Mouse (Mus musculus): ENCODE results near the gene Tmem201.

Tmem201 gene

GRCm38 (mm10) chr4:149684841-149685623 lies 52.8 kb downstream of the Tmem201 start:
- DNase-seq (ENCODE audit: low spot score in 2 of 2), result no peak

DNA sequence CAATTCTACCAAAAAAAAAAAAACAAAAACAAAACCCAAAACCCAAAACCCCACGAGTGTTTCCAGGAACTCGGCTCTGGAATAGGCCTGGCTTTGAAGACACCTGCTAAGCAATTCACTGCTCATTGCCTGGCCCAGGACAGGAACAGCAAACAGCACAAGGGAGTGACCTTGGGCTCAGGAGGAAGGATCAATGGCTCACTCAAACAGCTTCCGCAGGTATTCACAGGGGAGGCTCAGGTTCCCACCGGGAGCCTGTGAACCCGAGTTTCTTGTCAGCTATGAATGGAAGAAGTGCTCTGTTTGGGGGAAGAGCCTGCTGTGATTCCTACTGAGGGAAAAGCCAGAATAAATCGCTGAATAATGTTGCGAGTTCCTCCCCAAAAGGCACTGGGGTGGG lies 54.0 kb downstream of the Tmem201 start:
- DNase-seq (ENCODE audit: low spot score in 2 of 2), result no peak

GRCm38 (mm10) chr4:149679056-149679770 lies 58.6 kb downstream of the Tmem201 start:
- no peak for DNase-seq (ENCODE audit: low spot score in 2 of 2)

DNA sequence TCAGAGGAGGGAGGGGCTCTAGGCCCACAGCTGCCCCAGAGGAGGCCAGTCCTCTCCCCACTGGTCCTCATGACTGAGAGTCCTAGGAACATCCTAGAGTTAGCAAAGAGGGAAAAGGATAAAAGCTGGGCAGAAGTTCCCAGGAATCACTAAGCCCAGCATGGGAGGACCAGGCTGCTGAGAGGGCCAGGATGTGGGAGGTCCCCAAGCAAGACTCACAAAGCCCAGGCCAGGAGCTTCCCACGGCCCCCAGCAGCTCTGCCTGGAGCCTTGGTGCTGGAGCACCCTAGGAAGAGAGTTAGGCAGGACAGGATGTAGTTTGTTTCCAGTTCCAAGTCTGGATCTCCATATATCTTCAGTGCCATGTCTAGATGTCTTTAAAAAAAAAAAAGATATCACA lies 59.8 kb downstream of the Tmem201 start:
- no peak for DNase-seq (ENCODE audit: low spot score in 2 of 2)

DNA sequence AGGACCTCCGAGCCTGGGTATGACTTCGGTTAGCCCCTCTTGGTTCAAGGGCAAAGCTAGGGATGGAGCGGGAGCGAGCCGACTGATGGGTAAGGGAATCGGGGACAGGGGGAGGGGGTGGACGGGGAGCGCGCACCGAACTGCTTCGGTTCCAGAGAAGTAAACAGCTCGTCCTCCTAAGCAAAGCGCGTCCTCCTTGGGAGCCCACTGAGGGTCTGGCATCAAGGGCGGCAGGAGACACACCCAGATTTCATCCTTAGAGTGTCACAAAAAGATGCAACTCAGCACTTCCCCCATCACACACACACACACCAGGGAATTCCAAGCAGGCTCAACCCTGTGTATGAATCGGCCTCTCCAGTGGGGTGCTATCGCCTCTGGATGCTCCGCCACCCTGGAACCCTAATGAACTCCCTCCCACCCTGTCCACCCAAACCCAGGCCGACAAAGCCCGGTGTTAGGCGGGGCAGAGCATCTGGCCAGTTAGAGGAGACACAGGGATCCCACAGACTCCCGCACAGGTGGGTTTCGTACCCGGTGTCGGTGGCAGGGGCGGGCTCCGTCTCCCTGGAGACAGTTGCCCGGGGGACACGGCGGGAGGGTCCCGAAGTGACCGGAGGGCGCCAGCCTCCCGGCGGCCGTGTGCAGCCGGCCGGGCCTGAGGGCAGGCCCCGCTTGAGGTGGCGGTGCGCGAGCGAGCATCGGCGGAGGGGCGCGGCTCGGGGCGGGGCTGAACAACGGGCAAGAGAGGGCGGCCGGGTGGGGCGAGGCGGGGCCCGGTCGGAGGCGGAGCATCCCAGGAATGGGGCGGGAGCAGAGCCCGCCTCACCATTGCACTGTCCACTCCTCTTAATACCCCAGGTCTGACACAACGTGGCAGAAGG lies 62.2 kb downstream of the Tmem201 start:
- DNase-seq (ENCODE audit: low spot score in 2 of 2), result no peak

DNA sequence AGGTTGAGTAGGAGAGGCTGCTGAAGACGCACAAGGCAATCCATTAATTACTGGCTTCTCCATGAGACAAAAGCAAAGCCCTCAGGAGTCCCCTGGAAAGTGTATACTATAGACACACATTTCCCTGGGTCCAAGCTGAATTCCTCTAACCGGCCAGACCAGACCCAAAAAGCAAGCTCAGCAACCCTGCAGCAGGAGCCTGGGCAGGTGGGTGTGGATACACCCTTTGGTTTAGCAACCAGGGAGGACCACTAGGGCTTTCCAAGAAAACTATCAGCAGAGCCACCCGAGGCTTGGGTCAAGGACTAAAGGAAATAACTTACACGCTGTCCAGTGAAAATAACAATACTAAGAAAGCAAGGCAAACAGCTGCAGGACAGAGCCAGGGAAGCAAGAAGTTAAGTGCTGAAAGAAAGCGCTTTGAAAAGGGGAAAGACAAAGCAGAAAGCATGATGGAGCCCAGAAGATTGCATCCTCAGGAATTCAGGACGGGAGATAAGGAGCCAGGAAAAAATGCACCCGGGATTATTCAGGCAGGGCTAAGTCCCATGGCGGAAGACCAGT lies 62.9 kb downstream of the Tmem201 start:
- DNase-seq (ENCODE audit: low spot score in 2 of 2), result no peak

DNA sequence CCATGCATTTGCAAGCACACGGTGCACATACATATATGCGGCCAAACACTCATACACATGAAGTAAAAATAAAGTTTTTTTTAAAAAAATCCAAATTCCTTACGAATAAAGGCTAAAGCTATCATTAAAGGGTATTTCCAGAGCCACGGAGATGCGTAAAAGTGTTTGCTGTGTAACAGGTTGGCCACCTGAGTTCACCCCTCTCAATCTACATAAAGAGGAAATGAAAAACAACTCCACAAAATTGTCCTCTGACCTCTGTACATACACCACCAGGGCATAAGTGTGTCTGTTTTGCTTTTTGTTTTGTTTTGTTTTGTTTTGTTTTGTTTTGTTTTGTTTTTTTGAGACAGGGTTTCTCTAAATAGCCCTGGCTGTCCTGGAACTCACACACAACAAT lies 65.1 kb downstream of the Tmem201 start:
- no peak for DNase-seq (ENCODE audit: low spot score in 2 of 2)

GRCm38 (mm10) chr4:149671175-149671574 lies 66.7 kb downstream of the Tmem201 start:
- no peak for DNase-seq (ENCODE audit: low spot score in 2 of 2)

GRCm38 (mm10) chr4:149665692-149666090 lies 72.2 kb downstream of the Tmem201 start:
- DNase-seq (ENCODE audit: low spot score in 2 of 2), result no peak
